7 mouse cellular contexts compared by ENCODE assay signal in the genomic region with DNA sequence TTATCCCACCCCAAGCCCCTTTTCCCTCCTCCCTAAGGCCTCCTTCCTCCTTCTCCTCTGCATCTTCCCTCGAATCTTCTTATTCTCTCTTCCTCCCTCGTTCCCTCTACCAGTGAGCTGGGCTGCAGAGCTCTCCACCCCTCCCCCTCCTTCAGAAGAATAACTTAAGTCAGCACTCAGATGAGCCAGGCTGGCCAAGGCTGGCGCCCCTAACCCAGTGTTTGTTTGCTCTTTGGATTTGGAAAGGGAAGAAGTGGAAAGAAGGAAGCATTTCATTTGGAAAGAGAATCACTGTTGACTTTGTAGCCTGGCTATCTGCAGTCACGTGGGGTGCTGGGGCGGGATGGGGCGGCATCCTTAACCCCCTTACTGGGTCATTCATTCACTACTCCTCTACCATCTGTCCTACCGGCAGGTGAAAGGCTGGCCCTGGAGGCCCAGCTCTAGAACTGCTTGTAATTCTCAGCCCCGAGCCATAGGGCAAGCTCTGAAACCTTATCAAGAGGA. TPM values are rescaled to one million over a fixed set of nuclear protein-coding genes. Genes with fewer than 3 reads are reported as not detected.
A peak's percentile ranks its signal among the peaks of the same experiment; 100 is the strongest.
DNase-seq lines count a peak whose midpoint lies in the region; ATAC-seq lines count a peak whose summit lies in the region.

No protein-coding gene starts in this region.

- peak; percentile 37 for DNase-seq in thymus, postnatal 0 days (ENCODE audit: low spot score)
- DNase-seq in thymus, postnatal 36 days, result no peak
- DNase-seq in midbrain, embryonic 14.5 days, result peak; percentile 57
- DNase-seq in layer of hippocampus, postnatal 10 days (ENCODE audit: low spot score in 2 of 2), result no peak

- peaks cover 42% of the 10 kb centered on the region for H3K4me1 ChIP-seq in embryonic facial prominence, embryonic 15.5 days
- H3K4me1 ChIP-seq in kidney, embryonic 14.5 days (ENCODE audit: control insufficient read depth, insufficient read depth, low read length), result peaks cover 30% of the 10 kb centered on the region
- H3K4me1 ChIP-seq in midbrain, embryonic 14.5 days (ENCODE audit: control insufficient read depth, insufficient read depth, low read length), result peaks cover 43% of the 10 kb centered on the region

- H3K9ac ChIP-seq in embryonic facial prominence, embryonic 15.5 days, result peak overlapping the region; percentile 9; the same call in 1 of the 2 replicates
- H3K9ac ChIP-seq in kidney, embryonic 14.5 days (ENCODE audit: low read depth, low read length), result peak overlapping the region; percentile 2; the same call in 1 of the 2 replicates
- H3K9ac ChIP-seq in midbrain, embryonic 14.5 days (replicated peaks; ENCODE audit: low read length), result peak overlapping the region; percentile 78

- 10% methylated on average over 8 of the region's 8 CpGs for WGBS in embryonic facial prominence, embryonic 15.5 days
- WGBS in kidney, embryonic 14.5 days, result 6% methylated on average over 8 of the region's 8 CpGs
- 8% methylated on average over 8 of the region's 8 CpGs for WGBS in midbrain, embryonic 14.5 days

- H3K27ac ChIP-seq in embryonic facial prominence, embryonic 15.5 days (replicated peaks), result peak overlapping the region; percentile 79
- H3K27ac ChIP-seq in kidney, embryonic 14.5 days (ENCODE audit: low read depth, low read length), result 0 out of 2 replicates have a peak overlapping the region, but pooled peaks have one; percentile 1
- H3K27ac ChIP-seq in midbrain, embryonic 14.5 days (replicated peaks; ENCODE audit: low read depth, low read length), result peak overlapping the region; percentile 87

- H3K27me3 ChIP-seq in embryonic facial prominence, embryonic 15.5 days, result no peaks in the 10 kb centered on the region
- 0 out of 2 replicates have a peak, but pooled peaks cover 2% of the 10 kb centered on the region for H3K27me3 ChIP-seq in kidney, embryonic 14.5 days (ENCODE audit: control insufficient read depth, insufficient read depth, low read length)
- H3K27me3 ChIP-seq in midbrain, embryonic 14.5 days (ENCODE audit: control insufficient read depth, insufficient read depth, low read length), result no peaks in the 10 kb centered on the region

- H3K4me2 ChIP-seq in embryonic facial prominence, embryonic 15.5 days (replicated peaks), result peak overlapping the region; percentile 87
- H3K4me2 ChIP-seq in kidney, embryonic 14.5 days (replicated peaks; ENCODE audit: low read depth, low read length), result peak overlapping the region; percentile 62
- peak overlapping the region; percentile 78 for H3K4me2 ChIP-seq in midbrain, embryonic 14.5 days (ENCODE audit: low read length)

- no peaks in the 10 kb centered on the region for H3K36me3 ChIP-seq in embryonic facial prominence, embryonic 15.5 days
- no peaks in the 10 kb centered on the region for H3K36me3 ChIP-seq in kidney, embryonic 14.5 days (ENCODE audit: control insufficient read depth, insufficient read depth, low read length)
- H3K36me3 ChIP-seq in midbrain, embryonic 14.5 days (ENCODE audit: control insufficient read depth, insufficient read depth, low read length), result 0 out of 2 replicates have a peak, but pooled peaks cover 3% of the 10 kb centered on the region

- H3K9me3 ChIP-seq in embryonic facial prominence, embryonic 15.5 days (replicated peaks), result no peaks in the 10 kb centered on the region
- H3K9me3 ChIP-seq in kidney, embryonic 14.5 days (ENCODE audit: control insufficient read depth, low read length), result no peaks in the 10 kb centered on the region
- no peaks in the 10 kb centered on the region for H3K9me3 ChIP-seq in midbrain, embryonic 14.5 days (ENCODE audit: control insufficient read depth, low read length)

- 0 out of 2 replicates have a peak, but pooled peaks have one; percentile 3 for ATAC-seq in embryonic facial prominence, embryonic 15.5 days (ENCODE audit: insufficient number of reproducible peaks, low FRiP score, low TSS enrichment, low read depth)
- ATAC-seq in kidney, embryonic 14.5 days (ENCODE audit: low FRiP score, low TSS enrichment), result peak; percentile 15; the same call in 1 of the 2 replicates
- ATAC-seq in midbrain, embryonic 14.5 days (ENCODE audit: low FRiP score, low TSS enrichment), result peak; percentile 38; the same call in 1 of the 2 replicates
- ATAC-seq in frontal cortex, adult (ENCODE audit: low TSS enrichment), result no peak; the same call in 1 of the 2 replicates

- peak overlapping the region; percentile 60 for H3K4me3 ChIP-seq in embryonic facial prominence, embryonic 15.5 days (replicated peaks)
- H3K4me3 ChIP-seq in kidney, embryonic 14.5 days (ENCODE audit: low read length), result peak overlapping the region; percentile 58
- H3K4me3 ChIP-seq in midbrain, embryonic 14.5 days (replicated peaks; ENCODE audit: low read depth, low read length), result peak overlapping the region; percentile 73

RNA-seq across cellular contexts. Expression of gene Cotl1, which starts 0.6 kb away (rescaled TPM):
- 94.3 and 127 TPM in 2 replicates for polyA plus RNA-seq in thymus, postnatal 0 days (2015; fragmentation: Nextera tagmentation; extraction: Ambion mirVana)
- polyA plus RNA-seq in embryonic facial prominence, embryonic 15.5 days (2015; fragmentation: Nextera tagmentation; extraction: Ambion mirVana), result 76.6 and 105 TPM in 2 replicates
- polyA plus RNA-seq in kidney, embryonic 14.5 days (2014; fragmentation: Nextera tagmentation; extraction: Ambion mirVana), result 239 and 329 TPM in 2 replicates
- 291 and 381 TPM in 2 replicates for polyA plus RNA-seq in midbrain, embryonic 14.5 days (2014; fragmentation: Nextera tagmentation; extraction: Ambion mirVana)
- 100 to 1,000 TPM; 129 to 134 TPM for total RNA-seq in layer of hippocampus, postnatal 10 days (2021)

RNA-seq across cellular contexts. Expression of gene Klhl36, which starts 21.1 kb away (rescaled TPM):
- polyA plus RNA-seq in thymus, postnatal 0 days (2015; fragmentation: Nextera tagmentation; extraction: Ambion mirVana), result 19.1 and 20.5 TPM in 2 replicates
- 13.7 and 14.1 TPM in 2 replicates for polyA plus RNA-seq in embryonic facial prominence, embryonic 15.5 days (2015; fragmentation: Nextera tagmentation; extraction: Ambion mirVana)
- polyA plus RNA-seq in kidney, embryonic 14.5 days (2014; fragmentation: Nextera tagmentation; extraction: Ambion mirVana), result 13.3 and 13.8 TPM in 2 replicates
- polyA plus RNA-seq in midbrain, embryonic 14.5 days (2014; fragmentation: Nextera tagmentation; extraction: Ambion mirVana), result 14.0 and 18.1 TPM in 2 replicates
- total RNA-seq in layer of hippocampus, postnatal 10 days (2021), result 1 to 10 TPM; 7.4 to 9.3 TPM

Comparison
In these comparisons a context has a peak if more than half of its experiments do, and no peak if none do; other contexts are left out.
1. DNase-seq: peak in thymus, postnatal 0 days (single experiment) and midbrain, embryonic 14.5 days (single experiment); none in thymus, postnatal 36 days (0 of 2) and layer of hippocampus, postnatal 10 days (0 of 2).
2. H3K27ac ChIP-seq: peak in every context shown above with its lines; median percentile 87 in midbrain, embryonic 14.5 days; 79 in embryonic facial prominence, embryonic 15.5 days; 1 in kidney, embryonic 14.5 days.
3. H3K9ac ChIP-seq: peak in every context shown above with its lines; median percentile 78 in midbrain, embryonic 14.5 days; 9 in embryonic facial prominence, embryonic 15.5 days; 2 in kidney, embryonic 14.5 days.
4. Peak in every context shown above with its lines, with median percentiles within 50 percentile points of each other: H3K4me2 ChIP-seq and H3K4me3 ChIP-seq.